Mouse (Mus musculus): Measurements from ENCODE around the gene Hyal3. TPM values are rescaled to one million over a fixed set of nuclear protein-coding genes. Genes with fewer than 3 reads are reported as not detected.

Hyal3 gene
- polyA plus RNA-seq, 1 experiment: 1.6 TPM

- WGBS: 43% methylated on average over 4 of the region's 4 CpGs
- H3K4me3 ChIP-seq (ENCODE audit: insufficient read depth, low read depth, low read length): no peak overlapping the region
- no peaks in the 10 kb centered on the region for H3K27me3 ChIP-seq (replicated peaks; ENCODE audit: control insufficient read depth, insufficient read depth, low read length)
- peaks cover 17% of the 10 kb centered on the region; the same call in 1 of the 2 replicates for H3K4me1 ChIP-seq (ENCODE audit: control insufficient read depth, insufficient read depth, low read length)
- TF ChIP-seq POLR2A (IDR thresholded peaks at IDR 0.05; ENCODE audit: low read depth, low read length): no peak
- no peak for TF ChIP-seq CTCF (conservative IDR thresholded peaks at IDR 0.05; ENCODE audit: insufficient read depth, insufficient read length, low read depth, low read length)
- H3K36me3 ChIP-seq (ENCODE audit: control insufficient read depth, insufficient read depth, low read length): 0 out of 2 replicates have a peak, but pooled peaks cover 2% of the 10 kb centered on the region
- peak; percentile 56 for DNase-seq
- no peak overlapping the region for H3K27ac ChIP-seq (ENCODE audit: insufficient read depth, low read depth, low read length)
These were observed 40.2 kb upstream of the Hyal3 start for GRCm38 (mm10) chr9:107540420-107540819.

GRCm38 (mm10) chr9:107541005-107541404, 39.6 kb upstream of the Hyal3 start:
- no peaks in the 10 kb centered on the region for H3K27me3 ChIP-seq (replicated peaks; ENCODE audit: control insufficient read depth, insufficient read depth, low read length)
- no peak overlapping the region for H3K27ac ChIP-seq (ENCODE audit: insufficient read depth, low read depth, low read length)
- peak overlapping the region; percentile 71; the same call in 1 of the 2 replicates for H3K4me3 ChIP-seq (ENCODE audit: insufficient read depth, low read depth, low read length)
- DNase-seq: no peak
- H3K36me3 ChIP-seq (ENCODE audit: control insufficient read depth, insufficient read depth, low read length): 0 out of 2 replicates have a peak, but pooled peaks cover 2% of the 10 kb centered on the region
- WGBS: 20% methylated on average over 10 of the region's 10 CpGs
- TF ChIP-seq CTCF (conservative IDR thresholded peaks at IDR 0.05; ENCODE audit: insufficient read depth, insufficient read length, low read depth, low read length): no peak
- no peak for TF ChIP-seq POLR2A (IDR thresholded peaks at IDR 0.05; ENCODE audit: low read depth, low read length)
- H3K4me1 ChIP-seq (ENCODE audit: control insufficient read depth, insufficient read depth, low read length): peaks cover 12% of the 10 kb centered on the region; the same call in 1 of the 2 replicates

GRCm38 (mm10) chr9:107541474-107542351, 38.9 kb upstream of the Hyal3 start, which contains the start of the genes Cyb561d2 and Nprl2:
Gene Cyb561d2 (minus strand): TSS chr9:107542193.
Gene Nprl2 (plus strand): TSS chr9:107542226.
- TF ChIP-seq CTCF (conservative IDR thresholded peaks at IDR 0.05; ENCODE audit: insufficient read depth, insufficient read length, low read depth, low read length) (no peak), POLR2A (IDR thresholded peaks at IDR 0.05; ENCODE audit: low read depth, low read length) (no peak)
- peaks cover 5% of the 10 kb centered on the region; the same call in 1 of the 2 replicates for H3K4me1 ChIP-seq (ENCODE audit: control insufficient read depth, insufficient read depth, low read length)
- peak within 1 kb of the TSS; percentile 85 for H3K27ac ChIP-seq (ENCODE audit: insufficient read depth, low read depth, low read length)
- 0 out of 2 replicates have a peak, but pooled peaks cover 2% of the 10 kb centered on the region for H3K36me3 ChIP-seq (ENCODE audit: control insufficient read depth, insufficient read depth, low read length)
- WGBS: under 1% methylated on average over 46 of the region's 46 CpGs
- H3K4me3 ChIP-seq (ENCODE audit: insufficient read depth, low read depth, low read length): peak within 1 kb of the TSS; percentile 71
- DNase-seq: peak; percentile 97
- H3K27me3 ChIP-seq (replicated peaks; ENCODE audit: control insufficient read depth, insufficient read depth, low read length): no peaks in the 10 kb centered on the region

- H3K4me3 ChIP-seq (ENCODE audit: insufficient read depth, low read depth, low read length): peak overlapping the region; percentile 71
- 0% methylated on average over 11 of the region's 11 CpGs for WGBS
- H3K4me1 ChIP-seq (ENCODE audit: control insufficient read depth, insufficient read depth, low read length): peaks cover 7% of the 10 kb centered on the region; the same call in 1 of the 2 replicates
- peak overlapping the region; percentile 61 for H3K27ac ChIP-seq (ENCODE audit: insufficient read depth, low read depth, low read length)
- H3K27me3 ChIP-seq (replicated peaks; ENCODE audit: control insufficient read depth, insufficient read depth, low read length): no peaks in the 10 kb centered on the region
- H3K36me3 ChIP-seq (ENCODE audit: control insufficient read depth, insufficient read depth, low read length): 0 out of 2 replicates have a peak, but pooled peaks cover 2% of the 10 kb centered on the region
- no peak for TF ChIP-seq CTCF (conservative IDR thresholded peaks at IDR 0.05; ENCODE audit: insufficient read depth, insufficient read length, low read depth, low read length)
- TF ChIP-seq POLR2A (IDR thresholded peaks at IDR 0.05; ENCODE audit: low read depth, low read length): no peak
- no peak for DNase-seq
These were observed 38.3 kb upstream of the Hyal3 start for GRCm38 (mm10) chr9:107542352-107542686.

GRCm38 (mm10) chr9:107542721-107543120, 37.9 kb upstream of the Hyal3 start:
- DNase-seq: no peak
- H3K4me3 ChIP-seq (ENCODE audit: insufficient read depth, low read depth, low read length): peak overlapping the region; percentile 71
- TF ChIP-seq POLR2A (IDR thresholded peaks at IDR 0.05; ENCODE audit: low read depth, low read length) (no peak), CTCF (conservative IDR thresholded peaks at IDR 0.05; ENCODE audit: insufficient read depth, insufficient read length, low read depth, low read length) (no peak)
- 23% methylated on average over 8 of the region's 8 CpGs for WGBS
- 0 out of 2 replicates have a peak, but pooled peaks cover 2% of the 10 kb centered on the region for H3K36me3 ChIP-seq (ENCODE audit: control insufficient read depth, insufficient read depth, low read length)
- peaks cover 10% of the 10 kb centered on the region; the same call in 1 of the 2 replicates for H3K4me1 ChIP-seq (ENCODE audit: control insufficient read depth, insufficient read depth, low read length)
- H3K27me3 ChIP-seq (replicated peaks; ENCODE audit: control insufficient read depth, insufficient read depth, low read length): no peaks in the 10 kb centered on the region
- no peak overlapping the region for H3K27ac ChIP-seq (ENCODE audit: insufficient read depth, low read depth, low read length)

- no peak overlapping the region for H3K27ac ChIP-seq (ENCODE audit: insufficient read depth, low read depth, low read length)
These were observed 37.3 kb upstream of the Hyal3 start for GRCm38 (mm10) chr9:107543299-107543698.

GRCm38 (mm10) chr9:107544196-107544700, 36.4 kb upstream of the Hyal3 start:
- H3K4me3 ChIP-seq (ENCODE audit: insufficient read depth, low read depth, low read length): no peak overlapping the region
- H3K36me3 ChIP-seq (ENCODE audit: control insufficient read depth, insufficient read depth, low read length): no peaks in the 10 kb centered on the region
- no peaks in the 10 kb centered on the region for H3K27me3 ChIP-seq (replicated peaks; ENCODE audit: control insufficient read depth, insufficient read depth, low read length)
- TF ChIP-seq POLR2A (IDR thresholded peaks at IDR 0.05; ENCODE audit: low read depth, low read length): no peak
- TF ChIP-seq CTCF (conservative IDR thresholded peaks at IDR 0.05; ENCODE audit: insufficient read depth, insufficient read length, low read depth, low read length): no peak
- WGBS: 96% methylated on average over 17 of the region's 17 CpGs
- H3K27ac ChIP-seq (ENCODE audit: insufficient read depth, low read depth, low read length): no peak overlapping the region
- no peak for DNase-seq
- H3K4me1 ChIP-seq (ENCODE audit: control insufficient read depth, insufficient read depth, low read length): peaks cover 16% of the 10 kb centered on the region; the same call in 1 of the 2 replicates

More at GRCm38 (mm10) chr9:107543299-107543698, 37.3 kb upstream of the Hyal3 start:
- peaks cover 15% of the 10 kb centered on the region; the same call in 1 of the 2 replicates for H3K4me1 ChIP-seq (ENCODE audit: control insufficient read depth, insufficient read depth, low read length)
- 87% methylated on average over 11 of the region's 11 CpGs for WGBS
- TF ChIP-seq CTCF (conservative IDR thresholded peaks at IDR 0.05; ENCODE audit: insufficient read depth, insufficient read length, low read depth, low read length): no peak
- TF ChIP-seq POLR2A (IDR thresholded peaks at IDR 0.05; ENCODE audit: low read depth, low read length): no peak
- H3K4me3 ChIP-seq (ENCODE audit: insufficient read depth, low read depth, low read length): no peak overlapping the region
- no peak for DNase-seq
- no peaks in the 10 kb centered on the region for H3K27me3 ChIP-seq (replicated peaks; ENCODE audit: control insufficient read depth, insufficient read depth, low read length)
- H3K36me3 ChIP-seq (ENCODE audit: control insufficient read depth, insufficient read depth, low read length): no peaks in the 10 kb centered on the region

Measured in kidney, adult 2 months (tissue).